Comparison of ENCODE assay signal across 23 mouse cellular contexts in the genomic region with DNA sequence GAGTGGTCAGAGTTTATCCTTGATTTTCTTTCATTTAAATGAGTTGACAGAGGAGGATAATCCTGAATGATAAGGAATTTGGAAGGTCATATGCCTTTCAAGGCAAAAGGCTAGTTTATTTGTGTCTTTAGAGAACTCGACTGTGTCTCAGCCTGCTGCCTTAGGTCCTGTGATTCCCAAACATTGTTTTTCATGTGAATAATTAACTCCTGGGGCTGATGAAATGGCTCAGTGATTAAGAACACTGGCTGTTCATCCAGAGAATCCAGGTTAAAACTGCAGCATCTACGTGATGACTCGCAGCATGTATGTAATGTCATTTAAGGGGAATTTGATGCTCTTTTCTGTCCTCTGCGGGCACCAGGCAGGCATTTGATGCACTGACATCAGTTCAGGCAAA.
A peak's percentile ranks its signal among the peaks of the same experiment; 100 is the strongest.
DNase-seq lines count a peak whose midpoint lies in the region; ATAC-seq and TF ChIP-seq lines count a peak whose summit lies in the region.
"Had no signal": no experiment of that assay in that cellular context is flagged by ENCODE, and none has a peak within 500 bp of the region (broad histone marks: within the 10 kb centered on the region; RNA-seq: fewer than 3 reads in every experiment).

No protein-coding gene starts in this region.

- peak; percentile 68 for DNase-seq in kidney, adult 2 months
- no peak for DNase-seq in kidney, adult 18-20 months
- no peak for DNase-seq in midbrain, embryonic 10.5 days (ENCODE audit: low spot score)
- peak; percentile 25 for DNase-seq in R1 (ENCODE audit: low read depth, low spot score)
- peak; percentile 2 for DNase-seq in kidney, postnatal 14 days
- DNase-seq in urinary bladder, postnatal 10 days (ENCODE audit: low spot score), result no peak
- no peak for DNase-seq in hindbrain, postnatal 0 days (ENCODE audit: low spot score)
- DNase-seq: adrenal gland, adult 8-10 months; adrenal gland, postnatal 36 days; B cell, adult 2 months; cerebellum, adult 11-12 months; cerebellum, adult 9-10 months; cerebellum, postnatal 25 days; forebrain, postnatal 0 days; gastrocnemius, postnatal 14 days had no signal

- no peak overlapping the region for H3K4me2 ChIP-seq in midbrain, embryonic 16.5 days (ENCODE audit: low read length)
- H3K4me2 ChIP-seq in hindbrain, postnatal 0 days (ENCODE audit: low read depth, low read length), result no peak overlapping the region
- H3K4me2 ChIP-seq: embryonic facial prominence, embryonic 13.5 days; forebrain, embryonic 12.5 days; heart, embryonic 12.5 days; hindbrain, embryonic 14.5 days had no signal

- H3K36me3 ChIP-seq in kidney, adult 2 months (ENCODE audit: control insufficient read depth, insufficient read depth, low read length), result no peaks in the 10 kb centered on the region
- H3K36me3 ChIP-seq in midbrain, embryonic 10.5 days, result no peaks in the 10 kb centered on the region
- no peaks in the 10 kb centered on the region for H3K36me3 ChIP-seq in midbrain, embryonic 16.5 days (ENCODE audit: control insufficient read depth, insufficient read depth, low read length)
- no peaks in the 10 kb centered on the region for H3K36me3 ChIP-seq in hindbrain, postnatal 0 days (ENCODE audit: insufficient read depth, low read length)
- H3K36me3 ChIP-seq: embryonic facial prominence, embryonic 13.5 days; forebrain, embryonic 12.5 days; heart, embryonic 12.5 days; hindbrain, embryonic 10.5 days had no signal

- WGBS in kidney, adult 2 months, result 36% methylated on average over 4 of the region's 4 CpGs
- WGBS in midbrain, embryonic 10.5 days, result 13% methylated on average over 4 of the region's 4 CpGs
- 10% methylated on average over 4 of the region's 4 CpGs for WGBS in midbrain, embryonic 16.5 days
- 14% methylated on average over 4 of the region's 4 CpGs for WGBS in hindbrain, postnatal 0 days

- H3K4me1 ChIP-seq in kidney, adult 2 months (ENCODE audit: control insufficient read depth, insufficient read depth, low read length), result no peaks in the 10 kb centered on the region; the same call in 1 of the 2 replicates
- peaks cover 12% of the 10 kb centered on the region for H3K4me1 ChIP-seq in midbrain, embryonic 10.5 days
- H3K4me1 ChIP-seq in midbrain, embryonic 16.5 days (ENCODE audit: control insufficient read depth, insufficient read depth, low read length), result peaks cover 4% of the 10 kb centered on the region; the same call in 1 of the 2 replicates
- no peaks in the 10 kb centered on the region for H3K4me1 ChIP-seq in hindbrain, postnatal 0 days (ENCODE audit: insufficient read depth, low read length)
- H3K4me1 ChIP-seq: embryonic facial prominence, embryonic 13.5 days; forebrain, embryonic 12.5 days; heart, embryonic 12.5 days had no signal

- H3K27me3 ChIP-seq in kidney, adult 2 months (replicated peaks; ENCODE audit: control insufficient read depth, insufficient read depth, low read length), result no peaks in the 10 kb centered on the region
- peaks cover 14% of the 10 kb centered on the region for H3K27me3 ChIP-seq in midbrain, embryonic 10.5 days (ENCODE audit: low read depth, poor library complexity, severe bottlenecking)
- H3K27me3 ChIP-seq in midbrain, embryonic 16.5 days (ENCODE audit: control insufficient read depth, insufficient read depth, low read depth, low read length), result no peaks in the 10 kb centered on the region
- H3K27me3 ChIP-seq in hindbrain, postnatal 0 days (ENCODE audit: insufficient read depth, low read length), result no peaks in the 10 kb centered on the region
- H3K27me3 ChIP-seq: embryonic facial prominence, embryonic 13.5 days; forebrain, embryonic 12.5 days; heart, embryonic 12.5 days; Patski had no signal

- no peak for TF ChIP-seq POLR2A in kidney, adult 2 months (IDR thresholded peaks at IDR 0.05; ENCODE audit: low read depth, low read length)

- TF ChIP-seq CTCF in kidney, adult 2 months (conservative IDR thresholded peaks at IDR 0.05; ENCODE audit: insufficient read depth, insufficient read length, low read depth, low read length), result no peak
- TF ChIP-seq CTCF in hindbrain, postnatal 0 days (IDR thresholded peaks at IDR 0.05; ENCODE audit: low read depth), result no peak

- no peak overlapping the region for H3K4me3 ChIP-seq in kidney, adult 2 months (ENCODE audit: insufficient read depth, low read depth, low read length)
- H3K4me3 ChIP-seq in midbrain, embryonic 10.5 days, result no peak overlapping the region
- H3K4me3 ChIP-seq in midbrain, embryonic 16.5 days (ENCODE audit: low read depth, low read length), result no peak overlapping the region
- H3K4me3 ChIP-seq in hindbrain, postnatal 0 days (ENCODE audit: low read length), result no peak overlapping the region
- H3K4me3 ChIP-seq: embryonic facial prominence, embryonic 13.5 days; forebrain, embryonic 12.5 days; heart, embryonic 12.5 days; hindbrain, embryonic 10.5 days had no signal

- ATAC-seq in midbrain, embryonic 16.5 days, result no peak
- no peak for ATAC-seq in hindbrain, postnatal 0 days
- ATAC-seq: CD4-positive, CD25-positive, alpha-beta regulatory T cell, adult 4 months; forebrain, postnatal 0 days; Patski had no signal

- no peak overlapping the region for H3K27ac ChIP-seq in kidney, adult 2 months (ENCODE audit: insufficient read depth, low read depth, low read length)
- H3K27ac ChIP-seq in midbrain, embryonic 10.5 days (replicated peaks), result peak overlapping the region; percentile 42
- H3K27ac ChIP-seq in midbrain, embryonic 16.5 days (ENCODE audit: low read length), result no peak overlapping the region
- H3K27ac ChIP-seq in hindbrain, postnatal 0 days, result no peak overlapping the region
- H3K27ac ChIP-seq: embryonic facial prominence, embryonic 13.5 days; forebrain, embryonic 12.5 days; hindbrain, embryonic 10.5 days; hindbrain, embryonic 14.5 days had no signal

- no peaks in the 10 kb centered on the region for H3K9me3 ChIP-seq in midbrain, embryonic 10.5 days (replicated peaks)
- H3K9me3 ChIP-seq in midbrain, embryonic 16.5 days (replicated peaks; ENCODE audit: control insufficient read depth, low read length, poor library complexity, severe bottlenecking), result no peaks in the 10 kb centered on the region
- no peaks in the 10 kb centered on the region for H3K9me3 ChIP-seq in hindbrain, postnatal 0 days (ENCODE audit: low read length)
- H3K9me3 ChIP-seq: embryonic facial prominence, embryonic 13.5 days; forebrain, embryonic 12.5 days; heart, embryonic 12.5 days; hindbrain, embryonic 10.5 days had no signal

- no peak overlapping the region for H3K9ac ChIP-seq in midbrain, embryonic 16.5 days (ENCODE audit: low read depth, low read length)
- H3K9ac ChIP-seq in hindbrain, postnatal 0 days (replicated peaks; ENCODE audit: low read length), result no peak overlapping the region
- H3K9ac ChIP-seq: embryonic facial prominence, embryonic 13.5 days; forebrain, embryonic 12.5 days; forebrain, postnatal 0 days; heart, embryonic 12.5 days; hindbrain, embryonic 14.5 days had no signal

Comparison
In these comparisons a context has a peak if more than half of its experiments do, and no peak if none do; other contexts are left out.
1. DNase-seq: peak in kidney, adult 2 months (single experiment), R1 (single experiment) and kidney, postnatal 14 days (single experiment); none in kidney, adult 18-20 months (single experiment), midbrain, embryonic 10.5 days (single experiment), urinary bladder, postnatal 10 days (single experiment) and hindbrain, postnatal 0 days (single experiment).